Mouse (Mus musculus) kidney, embryonic 15.5 days (tissue): Measurements from ENCODE around the gene Snx3. TPM values are rescaled to one million over a fixed set of nuclear protein-coding genes. Genes with fewer than 3 reads are reported as not detected.

Experiments used
- ATAC-seq: fragments of 200-750 bp; cut with Nextera tagmentation; replicated peaks from 2 replicates; pipeline ENCODE4 v1.8.0; 2017; ENCODE audit warnings: moderate TSS enrichment; ENCODE audit not compliant: low FRiP score
- H3K27ac ChIP-seq: fragments of 300-500 bp; sonication (generic); 2 replicates; pipeline ENCODE4 v1.5.1; 2015; ENCODE audit warnings: mild to moderate bottlenecking, inconsistent platforms
- H3K27me3 ChIP-seq: fragments of 300-500 bp; sonication (generic); 2 replicates; pipeline ENCODE4 v1.6.1; 2015; ENCODE audit warnings: inconsistent platforms
- H3K36me3 ChIP-seq: fragments of 300-500 bp; sonication (generic); 2 replicates; pipeline ENCODE4 v1.6.1; 2015; ENCODE audit warnings: inconsistent platforms
- H3K4me1 ChIP-seq: fragments of 300-500 bp; sonication (generic); 2 replicates; pipeline ENCODE4 v1.6.1; 2015; ENCODE audit warnings: inconsistent platforms
- H3K4me2 ChIP-seq: fragments of 300-500 bp; sonication (generic); 2 replicates; pipeline ENCODE4 v1.6.1; 2015; ENCODE audit warnings: moderate library complexity, mild to moderate bottlenecking, inconsistent platforms
- H3K4me3 ChIP-seq: fragments of 300-500 bp; sonication (generic); replicated peaks from 2 replicates; pipeline ENCODE4 v1.5.1; 2015; ENCODE audit warnings: mild to moderate bottlenecking, inconsistent platforms
- H3K9ac ChIP-seq: fragments of 300-500 bp; sonication (generic); 2 replicates; pipeline ENCODE4 v1.6.1; 2015; ENCODE audit warnings: mild to moderate bottlenecking, inconsistent platforms
- H3K9me3 ChIP-seq: fragments of 300-500 bp; sonication (generic); replicated peaks from 2 replicates; pipeline ENCODE4 v1.6.1; 2016; ENCODE audit warnings: inconsistent platforms
- WGBS: fragments of 180-500 bp; shearing (Covaris S2); methylation state at CpG from one replicate; pipeline ENCODE4 v1.1.7; 2015; ENCODE audit warnings: mixed read lengths; 5-methylcytosine and 5-hydroxymethylcytosine counted together
- polyA plus RNA-seq: library from polyadenylated mRNA; unstranded; fragments of >200 nt; fragmentation: Nextera tagmentation; extraction: Ambion mirVana; gene quantifications from 2 replicates; pipeline ENCODE4 v1.2.1, GENCODE M21; 2015

Snx3 gene
- polyA plus RNA-seq, 1 experiment from 2014 or later: 335 TPM

DNA sequence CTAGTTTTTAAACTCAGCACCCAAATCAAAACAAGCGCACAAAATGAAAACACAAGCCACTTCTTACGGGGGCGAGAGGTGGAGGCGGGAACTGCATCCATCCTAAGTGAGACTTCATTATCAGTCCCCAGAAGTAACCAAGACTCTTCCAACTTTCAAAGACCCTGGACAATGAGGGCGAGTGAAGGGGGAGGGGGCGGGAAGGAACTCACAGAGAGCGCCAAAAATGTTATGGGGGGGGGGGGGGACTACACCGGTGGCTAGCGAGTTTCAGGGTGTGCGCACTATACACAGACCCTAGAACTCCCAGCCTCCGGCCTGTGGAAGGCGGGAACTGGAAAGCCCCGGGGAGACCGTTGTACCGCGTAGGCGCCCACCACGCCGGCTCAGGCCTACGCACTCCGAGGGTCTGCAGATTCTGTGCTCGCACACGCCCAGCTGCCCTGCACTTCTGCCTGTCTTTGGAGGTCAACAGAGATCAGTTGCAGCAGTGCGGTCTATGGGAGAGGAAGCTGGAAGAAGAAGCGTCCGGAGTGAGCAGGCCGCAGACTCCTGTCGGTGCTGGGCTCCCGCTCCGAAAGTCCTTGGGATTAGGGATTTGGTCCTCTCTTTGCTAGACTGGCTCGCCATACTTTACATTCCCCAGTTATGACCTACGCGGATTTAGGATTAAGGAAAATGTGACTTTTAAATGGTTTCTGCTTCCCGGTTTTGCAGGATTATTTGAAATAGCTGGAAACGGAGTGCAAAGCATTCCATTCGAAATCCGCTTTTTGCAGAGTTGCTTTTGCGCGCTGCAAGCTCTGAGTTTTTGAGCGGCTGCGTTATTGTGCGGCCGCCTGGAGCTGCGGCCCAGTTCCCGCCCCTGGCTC, 80.1 kb downstream of the Snx3 start:
- Histone ChIP-seq H3K27me3 (peaks cover 100% of the 10 kb centered on the region), H3K4me2 (0 out of 2 replicates have a peak overlapping the region, but pooled peaks have one; percentile 1), H3K4me3 (peak overlapping the region; percentile 6; the same call in 1 of the 2 replicates), H3K27ac (no peak overlapping the region), H3K36me3 (no peaks in the 10 kb centered on the region), H3K9ac (no peak overlapping the region), H3K9me3 (no peaks in the 10 kb centered on the region), H3K4me1 (peaks cover 52% of the 10 kb centered on the region)
- no peak for ATAC-seq
- 2% methylated on average over 44 of the region's 45 CpGs for WGBS

DNA sequence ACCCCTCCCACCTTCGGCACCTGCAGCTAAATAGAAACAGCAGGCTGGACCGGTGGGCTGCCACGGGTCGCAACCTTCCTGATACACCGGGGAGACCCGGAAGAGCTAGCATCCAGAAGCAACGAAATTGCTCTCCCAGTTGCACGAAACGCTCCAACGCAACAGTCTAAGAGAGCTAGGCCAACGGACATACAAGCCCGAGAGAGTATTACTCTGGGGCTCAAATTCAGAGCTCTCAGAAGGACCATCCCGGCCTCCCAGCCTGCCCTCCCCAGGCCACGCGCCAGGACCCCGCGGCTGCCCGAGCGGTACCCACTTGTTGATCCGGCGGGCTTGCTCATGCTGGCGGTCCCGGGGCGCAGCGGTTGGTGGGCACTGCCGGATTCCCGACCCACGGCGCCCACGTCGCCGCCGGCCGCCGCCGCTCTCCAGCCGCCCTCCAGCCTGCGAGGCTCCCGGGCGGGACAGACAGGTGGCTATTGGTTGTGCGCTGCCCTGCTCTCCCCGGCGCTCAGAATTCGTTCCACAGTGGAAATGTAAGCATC, 80.8 kb downstream of the Snx3 start:
- peaks cover 52% of the 10 kb centered on the region for H3K4me1 ChIP-seq
- H3K9ac ChIP-seq: no peak overlapping the region
- H3K27ac ChIP-seq: no peak overlapping the region
- no peak for ATAC-seq
- under 1% methylated on average over 44 of the region's 44 CpGs for WGBS
- H3K9me3 ChIP-seq: no peaks in the 10 kb centered on the region
- H3K36me3 ChIP-seq: no peaks in the 10 kb centered on the region
- H3K4me2 ChIP-seq: peak overlapping the region; percentile 26; the same call in 1 of the 2 replicates
- peak overlapping the region; percentile 25 for H3K4me3 ChIP-seq
- peaks cover 100% of the 10 kb centered on the region for H3K27me3 ChIP-seq

DNA sequence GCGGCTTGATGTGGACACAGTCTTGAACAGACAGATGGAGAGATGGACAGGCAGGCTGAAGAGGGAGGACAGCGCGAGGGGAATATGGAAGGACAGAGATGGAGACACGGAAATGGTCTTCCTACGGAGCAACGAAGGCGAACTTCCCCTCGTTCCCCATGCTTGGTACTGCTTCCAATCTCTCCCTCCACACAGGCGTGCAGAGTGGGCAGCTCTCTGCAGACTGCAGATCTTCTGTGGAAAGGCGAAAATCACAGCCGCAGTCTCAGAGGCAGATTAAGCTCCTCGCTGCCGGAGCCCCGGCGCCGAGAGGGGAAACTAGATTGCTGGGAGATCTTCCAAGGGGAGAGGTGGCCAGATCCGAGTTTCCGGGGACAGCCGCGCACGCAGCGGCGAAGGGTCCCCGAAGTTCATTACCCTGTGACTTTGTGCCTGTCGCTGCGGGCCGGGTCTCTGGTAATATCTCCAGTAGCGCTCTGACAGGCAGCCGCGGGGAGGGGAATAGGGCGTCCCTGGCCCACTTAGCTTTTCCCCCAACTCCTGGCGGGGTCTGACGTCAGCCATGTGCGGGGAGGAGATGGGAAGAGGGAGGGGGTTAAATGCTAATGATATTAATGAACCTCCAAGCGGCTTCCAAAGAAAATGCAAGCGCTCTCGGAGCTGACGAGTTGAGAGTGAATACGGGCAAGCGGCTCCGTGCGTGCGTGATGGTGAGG, 81.5 kb downstream of the Snx3 start, which contains the start of the genes Nr2e1 and Ostm1:
Nr2e1 (minus strand) TSS at position 476 of the 716 bp plus-strand sequence.
Ostm1 (plus strand) TSS at position 666 of the 716 bp plus-strand sequence.
- Histone ChIP-seq H3K4me2 (peak within 1 kb of the TSS; percentile 50), H3K4me3 (peak within 1 kb of the TSS; percentile 25), H3K27me3 (peaks cover 100% of the 10 kb centered on the region), H3K9me3 (no peaks in the 10 kb centered on the region), H3K36me3 (no peaks in the 10 kb centered on the region), H3K27ac (no peak within 1 kb of the TSS), H3K9ac (no peak within 1 kb of the TSS), H3K4me1 (peaks cover 52% of the 10 kb centered on the region)
- WGBS: under 1% methylated on average over 43 of the region's 43 CpGs
- no peak for ATAC-seq

DNA sequence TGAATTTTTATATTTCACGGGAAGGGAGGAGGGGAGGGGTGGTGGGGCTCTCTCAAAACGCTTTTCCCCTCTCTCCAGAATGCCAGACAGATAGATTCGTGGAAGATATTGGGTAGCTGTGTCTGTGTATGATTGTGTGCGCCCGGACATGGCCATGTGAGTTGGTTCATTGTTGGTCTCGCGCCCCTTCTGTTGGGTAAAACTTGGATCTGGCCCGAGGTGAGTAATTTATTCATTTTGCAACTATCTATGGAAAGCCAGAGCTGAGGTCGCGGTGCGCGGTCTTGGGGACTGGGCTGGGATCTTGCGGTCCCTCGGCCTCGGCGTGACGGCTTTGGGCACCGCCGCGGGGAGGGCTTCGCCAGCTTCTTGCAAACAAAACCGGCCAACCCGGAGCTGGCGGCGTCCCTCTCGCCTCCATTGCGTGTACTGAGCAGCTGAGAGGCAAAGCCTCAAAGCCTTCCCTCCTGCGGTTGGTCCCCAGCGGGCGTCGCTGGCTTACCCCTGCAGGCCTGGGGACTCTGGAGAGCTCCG, 82.1 kb downstream of the Snx3 start:
- 2% methylated on average over 32 of the region's 32 CpGs for WGBS
- ATAC-seq: no peak
- no peaks in the 10 kb centered on the region for H3K36me3 ChIP-seq
- peaks cover 49% of the 10 kb centered on the region for H3K4me1 ChIP-seq
- no peak overlapping the region for H3K9ac ChIP-seq
- H3K4me2 ChIP-seq: peak overlapping the region; percentile 50
- H3K4me3 ChIP-seq: peak overlapping the region; percentile 25
- no peaks in the 10 kb centered on the region for H3K9me3 ChIP-seq
- H3K27ac ChIP-seq: no peak overlapping the region
- peaks cover 100% of the 10 kb centered on the region for H3K27me3 ChIP-seq

DNA sequence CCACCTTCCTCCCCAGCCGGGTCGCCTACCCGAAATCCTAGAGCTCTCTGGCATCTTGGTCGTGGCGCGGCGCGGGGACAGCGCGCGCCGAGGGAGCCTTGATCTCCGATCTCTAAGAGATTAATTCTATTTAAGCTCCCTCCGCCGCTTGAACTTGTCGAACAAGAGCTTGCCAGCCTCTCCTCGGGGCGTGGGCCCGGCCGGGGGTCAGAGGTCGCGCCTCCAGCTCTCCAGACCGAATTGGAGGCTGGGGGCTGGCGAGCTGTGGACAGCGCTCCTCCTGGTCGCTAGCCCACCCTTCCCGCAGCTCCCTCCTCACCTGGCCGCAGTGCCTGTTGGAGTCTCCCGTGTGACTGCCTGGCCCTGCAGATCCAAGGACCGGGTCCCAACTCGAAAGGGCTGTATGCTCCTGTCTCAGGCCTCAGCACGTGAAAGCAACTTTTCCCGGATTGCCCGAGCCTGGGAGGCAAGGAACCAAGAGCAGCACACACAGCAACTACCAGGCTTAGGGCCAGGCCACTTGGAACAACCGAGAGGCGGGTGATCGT, 82.7 kb downstream of the Snx3 start:
- WGBS: under 1% methylated on average over 37 of the region's 37 CpGs
- H3K27ac ChIP-seq: no peak overlapping the region
- peak overlapping the region; percentile 50 for H3K4me2 ChIP-seq
- no peak overlapping the region for H3K9ac ChIP-seq
- H3K36me3 ChIP-seq: no peaks in the 10 kb centered on the region
- ATAC-seq: no peak
- H3K4me1 ChIP-seq: peaks cover 46% of the 10 kb centered on the region
- no peaks in the 10 kb centered on the region for H3K9me3 ChIP-seq
- H3K27me3 ChIP-seq: peaks cover 100% of the 10 kb centered on the region
- peak overlapping the region; percentile 25 for H3K4me3 ChIP-seq

Other genes with a start within 250 kb of the Snx3 start
- 6.1 and 7.0 TPM in 2 replicates for gene Foxo3, start 225.3 kb upstream of the Snx3 start, polyA plus RNA-seq
- gene Afg1l, start 23.5 kb upstream of the Snx3 start, polyA plus RNA-seq: 7.0 and 7.3 TPM in 2 replicates
- 0.17 TPM in 1 of 2 replicates, not detected in the other for gene Nr2e1, start 81.6 kb downstream of the Snx3 start, polyA plus RNA-seq
- 14.5 and 14.9 TPM in 2 replicates for gene Ostm1, start 81.8 kb downstream of the Snx3 start, polyA plus RNA-seq